Mouse (Mus musculus) monocyte, adult 5-6 weeks (primary cell): ENCODE results near the gene Auts2. TPM values are rescaled to one million over a fixed set of nuclear protein-coding genes. Genes with fewer than 3 reads are reported as not detected.
"Not testable (repeated sequence)": the region's sequence is repeated elsewhere in the genome, so short reads cannot be mapped to it uniquely, and the experiment has no call there.

Source experiments
- ATAC-seq: fragments of 153-309, 156-312 bp; replicated peaks from 2 replicates; pipeline ENCODE4 v1.8.0; 2017; ENCODE audit warnings: mild to moderate bottlenecking; ENCODE audit not compliant: low TSS enrichment, insufficient number of reproducible peaks, severe bottlenecking, poor library complexity, low FRiP score
- total RNA-seq: library from RNA; stranded (forward); fragments of 200-1000, 200-491, 200-594 nt; gene quantifications from 3 replicates; pipeline ENCODE4 v1.2.3, GENCODE M21; 2017

The Auts2 gene
- total RNA-seq, result not detected in 3 replicates

- no peak for ATAC-seq
These were observed at the start of gene Auts2 for GRCm38 (mm10) chr5:132543118-132544071. Gene Auts2, minus strand, starts transcription at chr5:132543344.

DNA sequence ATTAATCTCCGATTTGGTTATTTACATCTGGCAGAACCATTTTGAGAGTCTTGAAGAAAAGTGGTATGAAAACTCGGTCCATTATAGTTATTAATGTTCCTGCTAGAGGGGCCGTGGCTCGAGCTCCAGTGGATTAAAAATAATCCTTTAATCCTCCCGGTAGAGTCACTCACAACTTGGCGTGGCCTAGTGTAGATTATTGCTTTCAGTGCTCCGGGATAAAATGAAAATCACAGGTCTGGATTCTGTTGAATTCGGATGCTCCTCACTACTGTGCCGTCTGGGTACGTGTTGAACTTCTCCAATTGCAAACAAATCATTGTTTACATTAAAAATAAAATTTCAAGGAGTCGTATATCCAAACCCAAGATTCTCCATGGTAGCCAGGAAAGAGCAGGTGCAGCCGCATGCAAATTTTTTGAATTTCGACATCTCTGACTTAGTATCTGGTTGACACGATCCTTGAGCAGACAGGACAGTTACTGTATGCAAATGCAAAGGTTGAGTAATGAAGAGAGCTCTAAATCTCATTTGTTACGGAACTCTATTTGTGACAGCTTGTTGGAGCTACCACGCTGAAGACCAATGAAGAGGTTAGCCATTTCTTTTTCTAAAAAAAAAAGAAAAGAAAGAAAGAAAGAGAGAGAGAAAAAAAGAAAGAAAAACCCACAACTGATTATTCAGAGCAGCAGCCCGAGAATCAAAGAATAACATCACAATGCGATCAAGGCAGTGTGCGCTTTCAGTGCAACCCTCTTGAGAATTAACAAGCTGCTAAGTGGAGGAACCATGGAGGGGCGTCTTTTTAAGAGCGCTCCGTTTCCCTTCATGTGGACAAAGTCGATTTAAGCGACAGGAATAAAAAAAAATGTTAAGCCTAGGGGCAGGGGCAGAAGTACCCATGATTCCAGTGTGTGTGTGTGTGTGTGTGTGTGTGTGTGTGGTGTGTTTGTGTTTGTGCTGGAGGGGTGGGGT is 48.9 kb upstream of the Auts2 start:
- no peak for ATAC-seq

DNA sequence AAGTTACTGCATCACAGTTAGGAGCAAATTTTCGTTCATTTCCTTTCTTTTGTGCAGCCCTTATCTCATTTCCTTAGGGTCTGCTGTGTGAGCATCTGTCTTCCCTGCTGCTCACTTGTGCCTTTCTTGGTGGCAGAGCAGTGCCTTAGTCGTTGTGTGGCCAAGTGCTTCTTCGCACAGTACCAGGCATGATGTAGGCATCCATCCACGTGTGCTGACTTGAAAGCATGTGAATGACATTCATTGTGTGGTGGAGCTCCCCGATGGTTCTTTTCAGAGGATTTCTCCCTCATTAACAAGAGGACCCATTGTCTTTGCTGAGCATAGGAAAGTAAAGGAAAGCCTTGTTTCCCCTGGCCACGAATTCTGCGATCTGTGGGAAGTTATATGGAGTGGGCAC is 36.6 kb upstream of the Auts2 start:
- no peak for ATAC-seq

- ATAC-seq, result not testable (repeated sequence)
These were observed 17.6 kb upstream of the Auts2 start for GRCm38 (mm10) chr5:132560771-132561170.

DNA sequence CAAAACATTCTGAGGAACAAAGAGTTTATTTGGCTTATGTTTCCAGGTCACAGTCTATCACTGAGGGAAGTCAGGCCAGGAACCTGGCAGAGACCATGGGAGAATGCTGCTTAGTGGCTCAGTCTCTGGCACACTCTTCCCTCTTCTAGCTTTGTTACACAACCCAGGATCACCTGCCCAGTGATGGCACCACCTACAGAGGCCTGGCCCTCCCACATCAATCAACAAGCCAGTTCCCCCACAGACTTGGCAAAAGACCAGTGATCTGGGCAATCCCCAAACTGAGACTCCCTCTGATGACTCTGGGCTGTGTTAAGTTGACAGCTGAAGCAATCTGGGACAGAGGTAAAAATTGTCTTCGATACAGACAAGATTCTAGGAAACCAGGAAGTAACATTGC is 2.6 kb upstream of the Auts2 start:
- no peak for ATAC-seq

DNA sequence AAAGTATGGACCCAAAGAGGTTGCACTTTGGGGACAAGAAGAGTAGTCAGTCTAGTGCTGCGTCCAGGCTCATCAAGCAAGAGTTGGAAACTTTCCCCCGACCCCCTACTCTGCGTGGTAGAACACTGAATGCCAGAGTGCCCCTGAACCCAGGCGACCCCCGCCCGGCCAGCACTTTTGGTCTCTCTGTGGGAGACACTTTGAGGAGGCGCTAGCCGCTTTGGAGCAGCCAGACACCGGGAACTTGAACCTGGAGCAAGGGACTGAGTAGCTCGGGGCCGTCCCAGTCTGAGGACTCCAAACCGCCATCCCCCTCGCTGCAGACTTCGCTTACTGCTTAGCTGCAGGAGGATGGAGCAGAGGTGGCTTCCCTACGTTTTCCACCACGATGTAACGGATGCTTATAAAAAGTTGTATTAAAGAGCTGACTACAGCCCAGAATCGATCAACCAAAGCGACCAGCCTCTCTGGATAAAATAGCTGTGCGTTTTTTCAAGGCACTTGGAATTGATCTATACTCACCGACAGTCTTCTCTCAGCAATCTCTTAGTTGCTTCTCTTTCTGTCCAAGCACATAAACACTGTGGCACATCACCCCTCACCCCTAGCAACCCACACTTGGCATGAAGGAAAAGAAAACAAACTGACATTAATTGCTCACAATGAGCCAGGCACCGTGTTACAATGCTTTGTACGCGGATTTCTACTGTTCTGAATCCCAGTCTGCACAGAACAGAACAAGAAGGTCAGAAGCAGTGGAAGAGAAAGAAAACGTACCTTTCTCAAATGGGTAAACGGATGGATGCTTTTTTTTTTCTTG is 1.2 kb upstream of the Auts2 start:
- no peak for ATAC-seq

GRCm38 (mm10) chr5:132542381-132543020 is 643 bp downstream of the Auts2 start:
- ATAC-seq, result no peak

- no peak for ATAC-seq
These were observed 1.2 kb downstream of the Auts2 start for GRCm38 (mm10) chr5:132541951-132542350.

DNA sequence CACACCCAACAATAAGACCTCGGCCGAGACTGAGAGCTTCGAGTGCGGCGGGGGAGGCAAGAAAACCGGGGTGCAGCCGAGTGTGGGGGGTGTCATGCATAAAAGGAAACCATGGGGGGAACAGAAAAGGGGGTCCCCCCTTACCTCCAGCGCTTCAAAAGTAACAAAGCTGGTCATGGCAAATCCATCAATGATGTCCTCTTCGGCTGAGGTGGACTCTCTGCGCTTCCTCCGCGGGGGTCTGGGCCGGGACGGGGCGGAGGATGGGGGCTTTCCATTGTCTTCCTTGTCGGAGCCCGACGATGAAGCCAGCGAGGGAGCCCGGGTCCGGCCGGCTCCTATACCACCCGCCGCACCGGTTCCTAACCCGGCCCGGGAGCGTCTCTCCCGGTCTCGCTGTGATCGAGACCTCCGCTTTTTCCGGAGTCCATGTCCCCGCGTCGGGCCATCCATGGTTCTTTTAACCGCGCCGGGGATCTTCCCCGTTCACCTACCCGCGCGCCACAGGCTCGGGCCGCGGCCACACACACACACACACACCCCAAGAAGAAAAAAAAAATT is 1.7 kb downstream of the Auts2 start:
- no peak for ATAC-seq

DNA sequence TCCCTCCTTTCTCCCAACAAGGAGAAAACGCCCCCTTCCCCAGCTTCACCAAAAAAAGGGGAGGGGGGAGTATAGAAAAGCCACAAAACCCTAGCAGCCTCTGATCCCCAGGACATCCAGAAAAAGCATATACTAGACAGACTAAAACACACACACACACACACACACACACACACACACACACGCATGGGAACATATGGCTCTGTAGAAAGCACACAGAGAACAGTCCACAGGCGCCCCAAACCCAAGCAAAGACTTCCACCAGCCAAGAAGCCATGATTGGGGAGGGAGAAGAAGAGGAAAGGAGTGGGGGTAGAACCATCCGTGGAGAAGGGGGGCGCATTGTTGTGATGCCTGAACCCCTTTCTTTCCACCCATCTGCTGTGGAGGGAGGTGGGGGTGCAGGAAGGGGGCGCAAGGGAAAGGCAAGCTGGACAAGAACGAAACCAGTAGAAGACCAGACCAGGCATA is 2.3 kb downstream of the Auts2 start:
- ATAC-seq, result no peak

DNA sequence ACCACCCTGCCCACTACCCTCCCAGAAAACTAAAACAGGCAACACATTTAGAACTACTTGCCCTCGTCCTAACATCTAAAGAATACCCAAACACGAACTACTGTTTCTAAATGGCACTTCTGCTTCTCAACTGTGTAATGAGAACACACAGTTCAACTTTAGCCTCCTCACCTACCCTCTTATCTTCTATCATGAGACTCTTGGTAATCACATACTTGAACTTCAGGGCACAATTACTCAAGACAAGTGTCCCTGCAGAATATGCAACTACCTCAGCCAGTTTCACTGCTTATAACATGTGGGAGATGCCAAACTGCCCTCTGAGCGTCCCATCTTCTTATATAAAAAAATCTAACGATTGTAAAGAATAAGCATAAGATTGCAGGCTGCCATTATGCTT is 5.7 kb downstream of the Auts2 start:
- no peak for ATAC-seq

DNA sequence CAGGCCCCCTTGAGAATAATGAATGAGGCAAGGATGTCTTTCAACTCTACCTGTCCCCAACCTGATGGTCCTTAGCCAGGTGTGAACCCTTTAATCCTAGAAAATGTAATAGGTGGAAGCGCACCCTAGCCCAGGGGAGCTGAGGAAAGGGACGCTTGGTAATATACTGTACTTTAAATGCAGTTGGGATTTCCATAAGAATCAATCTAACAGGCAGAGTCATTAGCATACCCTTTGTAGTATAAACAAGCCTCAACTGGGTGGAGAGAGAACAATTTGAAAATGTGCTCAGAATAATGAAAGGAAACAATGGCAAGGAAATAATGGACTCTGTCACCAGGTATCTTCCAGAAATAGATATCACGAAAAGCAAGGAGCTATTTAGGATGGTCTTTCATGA is 16.7 kb downstream of the Auts2 start:
- ATAC-seq, result no peak

- no peak for ATAC-seq
These were observed 21.7 kb downstream of the Auts2 start for GRCm38 (mm10) chr5:132521358-132521873.

GRCm38 (mm10) chr5:132517879-132518278 is 25.3 kb downstream of the Auts2 start:
- no peak for ATAC-seq

- no peak for ATAC-seq
These were observed 28.6 kb downstream of the Auts2 start for GRCm38 (mm10) chr5:132514521-132514920.

DNA sequence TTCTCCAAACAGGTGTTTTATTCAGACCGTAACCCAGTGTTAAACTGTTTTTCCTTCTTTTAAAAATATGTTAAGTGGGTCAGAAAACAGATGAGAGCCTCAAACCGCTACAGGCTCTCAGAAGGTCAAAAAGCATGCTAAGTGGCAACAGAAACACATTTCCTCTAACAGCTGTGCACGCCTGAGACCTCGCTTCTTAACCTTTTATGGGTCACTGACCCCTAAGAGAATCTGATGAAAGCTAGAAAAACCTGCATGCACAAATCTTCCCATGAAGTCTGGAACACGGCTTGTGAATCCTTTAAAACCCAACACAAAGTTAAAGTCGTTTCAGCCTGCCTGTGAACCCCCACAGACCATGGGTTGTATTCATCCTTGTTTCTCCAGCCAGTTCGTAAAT is 29.9 kb downstream of the Auts2 start:
- ATAC-seq, result no peak

- ATAC-seq, result no peak
These were observed 33.7 kb downstream of the Auts2 start for GRCm38 (mm10) chr5:132509464-132509885.
